Mouse (Mus musculus): ENCODE measurements around the gene Lrrc27.

- TF ChIP-seq E2F4 (IDR thresholded peaks at IDR 0.05; ENCODE audit: borderline replicate concordance, low read depth, low read length) (no peak), TBP (IDR thresholded peaks at IDR 0.05; ENCODE audit: low read depth, low read length) (no peak), POLR2AphosphoS2 (IDR thresholded peaks at IDR 0.05; ENCODE audit: low read length) (no peak), CTCF (IDR thresholded peaks at IDR 0.05 in 2 of 3, conservative IDR thresholded peaks at IDR 0.05 in 1 of 3; ENCODE audit: control insufficient read depth in 1 of 3, insufficient read depth in 1 of 3, low read depth in 2 of 3, low read length in 3 of 3, poor library complexity in 1 of 3, severe bottlenecking in 1 of 3) (no peak), TAL1 (IDR thresholded peaks at IDR 0.05; ENCODE audit: low read length) (no peak), POLR2A (IDR thresholded peaks at IDR 0.05; ENCODE audit: control insufficient read depth in 1 of 2, insufficient read depth in 1 of 2, low read depth in 1 of 2, low read length in 2 of 2, poor library complexity in 1 of 2) (no peak), BHLHE40 (IDR thresholded peaks at IDR 0.05; ENCODE audit: borderline replicate concordance, low read depth, low read length) (no peak), ZKSCAN1 (IDR thresholded peaks at IDR 0.05; ENCODE audit: low read depth, low read length) (no peak), JUND (IDR thresholded peaks at IDR 0.05; ENCODE audit: low read depth, low read length) (no peak), MAFK (IDR thresholded peaks at IDR 0.05; ENCODE audit: borderline replicate concordance, low read depth, low read length) (no peak)
Measured at GRCm38 (mm10) chr7:139215946-139216345, 3.2 kb downstream of the Lrrc27 start.

All from MEL (cell line).